Mouse (Mus musculus) CH12.LX (cell line): ENCODE results near the gene Gm9918. TPM values are rescaled to one million over a fixed set of nuclear protein-coding genes. Genes with fewer than 3 reads are reported as not detected.
A peak's percentile ranks its signal among the peaks of the same experiment; 100 is the strongest.

Experiments
- DNase-seq: peaks from one replicate; pipeline ENCODE4 v3.0.0-alpha.2; 2013; ENCODE audit errors: extremely low read depth
- H3K27ac ChIP-seq: 2 replicates; pipeline ENCODE4 v1.5.1; 2012; ENCODE audit warnings: low read depth, mild to moderate bottlenecking, control low read depth, moderate library complexity; ENCODE audit not compliant: insufficient read depth
- H3K27me3 ChIP-seq: replicated peaks from 2 replicates; pipeline ENCODE3; 2012; ENCODE audit warnings: inconsistent platforms
- H3K36me3 ChIP-seq, 2 experiments: replicated peaks in 1 of 2; 2 replicates each; pipeline versions ENCODE3 to v1.6.1; 2012; ENCODE audit warnings: inconsistent platforms in 1 of 2, low read length in 1 of 2, mild to moderate bottlenecking in 1 of 2, mixed read lengths in 1 of 2, moderate library complexity in 1 of 2; ENCODE audit not compliant: control insufficient read depth in 1 of 2, insufficient read depth in 1 of 2
- H3K4me1 ChIP-seq, 2 experiments: 2 replicates each; pipeline ENCODE4 v1.6.1; 2012; ENCODE audit warnings: inconsistent platforms in 1 of 2, moderate library complexity in 1 of 2; ENCODE audit not compliant: insufficient read depth in 2 of 2, control insufficient read depth in 1 of 2
- H3K4me2 ChIP-seq: 2 replicates; pipeline ENCODE4 v1.6.1; 2012; ENCODE audit warnings: low read depth, mild to moderate bottlenecking, control low read depth; ENCODE audit not compliant: poor library complexity, insufficient read depth, severe bottlenecking
- H3K4me3 ChIP-seq, 3 experiments: fragments of 150-350 bp in 1 of 3; sonication (generic) in 1 of 3; replicated peaks in 1 of 3; 2 replicates each; pipeline versions ENCODE3 to v1.5.1; 2011 to 2012; ENCODE audit warnings: low read depth in 2 of 3, low read length in 2 of 3, mild to moderate bottlenecking in 2 of 3, moderate library complexity in 2 of 3, control low read depth in 1 of 3, improper control_type of control experiment in 1 of 3, inconsistent platforms in 1 of 3, mixed read lengths in 1 of 3; ENCODE audit not compliant: poor library complexity in 1 of 3
- H3K79me2 ChIP-seq: replicated peaks from 2 replicates; pipeline ENCODE4 v1.6.1; 2012; ENCODE audit warnings: mild to moderate bottlenecking, moderate library complexity; ENCODE audit not compliant: control insufficient read depth, poor library complexity, insufficient read depth, severe bottlenecking; ENCODE audit errors: extremely low read depth
- H3K9ac ChIP-seq: 2 replicates; pipeline ENCODE4 v1.6.1; 2012; ENCODE audit warnings: low read depth, mild to moderate bottlenecking, control low read depth, moderate library complexity; ENCODE audit not compliant: insufficient read depth
- H3K9me3 ChIP-seq: replicated peaks from 2 replicates; pipeline ENCODE3; 2012; ENCODE audit warnings: low read length, inconsistent platforms, mixed read lengths
- CHD2 ChIP-seq: IDR thresholded peaks from 2 replicates; pipeline ENCODE4 v1.6.1; 2011; ENCODE audit warnings: low read length, improper control_type of control experiment
- IRF4 ChIP-seq: IDR thresholded peaks from 2 replicates; pipeline ENCODE4 v1.6.1; 2014; ENCODE audit warnings: low read depth, mild to moderate bottlenecking, inconsistent platforms, low read length, improper control_type of control experiment
- JUND ChIP-seq: conservative IDR thresholded peaks from 2 replicates; pipeline ENCODE4 v1.6.1; 2011; ENCODE audit warnings: low read depth, low read length, improper control_type of control experiment
- MAX ChIP-seq: IDR thresholded peaks from 2 replicates; pipeline ENCODE4 v1.6.1; 2011; ENCODE audit warnings: low read length, improper control_type of control experiment
- MAZ ChIP-seq: IDR thresholded peaks from 2 replicates; pipeline ENCODE4 v1.6.1; 2012; ENCODE audit warnings: low read depth, mild to moderate bottlenecking, inconsistent platforms, low read length, improper control_type of control experiment, moderate library complexity
- MXI1 ChIP-seq: IDR thresholded peaks from 2 replicates; pipeline ENCODE4 v1.6.1; 2011; ENCODE audit warnings: mild to moderate bottlenecking, low read depth, low read length, improper control_type of control experiment
- MYC ChIP-seq: IDR thresholded peaks from 2 replicates; pipeline ENCODE4 v1.6.1; 2011; ENCODE audit warnings: low read depth, mild to moderate bottlenecking, improper control_type of control experiment, low read length
- NELFE ChIP-seq: IDR thresholded peaks from 2 replicates; pipeline ENCODE4 v1.6.1; 2011; ENCODE audit warnings: low read depth, low read length, improper control_type of control experiment
- NRF1 ChIP-seq: IDR thresholded peaks from 2 replicates; pipeline ENCODE4 v1.6.1; 2014; ENCODE audit warnings: low read depth, mild to moderate bottlenecking, inconsistent platforms, low read length, improper control_type of control experiment, moderate library complexity
- POLR2A ChIP-seq: IDR thresholded peaks from 2 replicates; pipeline ENCODE4 v1.6.1; 2011; ENCODE audit warnings: low read depth, mild to moderate bottlenecking, improper control_type of control experiment, low read length
- SIN3A ChIP-seq: IDR thresholded peaks from 2 replicates; pipeline ENCODE4 v1.6.1; 2012; ENCODE audit warnings: low read length, improper control_type of control experiment, inconsistent platforms
- TBP ChIP-seq: conservative IDR thresholded peaks from 2 replicates; pipeline ENCODE4 v1.6.1; 2011; ENCODE audit warnings: low read depth, low read length, improper control_type of control experiment
- ZKSCAN1 ChIP-seq: IDR thresholded peaks from 2 replicates; pipeline ENCODE4 v1.6.1; 2012; ENCODE audit warnings: low read depth, inconsistent platforms, low read length, improper control_type of control experiment, borderline replicate concordance
- ZNF384 ChIP-seq: IDR thresholded peaks from 2 replicates; pipeline ENCODE4 v1.6.1; 2012; ENCODE audit warnings: low read depth, low read length, improper control_type of control experiment, inconsistent platforms
- dilution Hi-C: fragments of 300-500 bp; cut with MboI; formaldehyde crosslinking; loops from 2 replicates; pipeline ENCODE4 v1.14.3; 2020; ENCODE audit warnings: low sequenced_read_pairs; ENCODE audit not compliant: extremely low pct_unique_long_range_greater_than_20kb, extremely low pct_ligation_motif_present
- in situ Hi-C: fragments of 300-500 bp; cut with MboI; formaldehyde crosslinking; loops from 3 replicates; pipeline ENCODE4 v1.14.3; 2019; ENCODE audit warnings: low sequenced_read_pairs, low pct_ligation_motif_present, low pct_unique_long_range_greater_than_20kb, mixed read lengths
- polyA plus RNA-seq: library from polyadenylated mRNA; unstranded; fragments of >175 nt; gene quantifications from 2 replicates; pipeline ENCODE4 v1.2.1, GENCODE M21; 2012; ENCODE audit warnings: low read depth; ENCODE audit not compliant: insufficient read length
- total RNA-seq, 2 experiments: library from RNA; depleted of rRNA; stranded (reverse); fragments of 300-350 nt in 1 of 2; fragments of >200 nt in 1 of 2; gene quantifications; 2 replicates each; pipeline ENCODE4 v1.2.3; 2012 to 2014

Gene Gm9918
- total and polyA plus RNA-seq, 3 experiments: not detected

DNA sequence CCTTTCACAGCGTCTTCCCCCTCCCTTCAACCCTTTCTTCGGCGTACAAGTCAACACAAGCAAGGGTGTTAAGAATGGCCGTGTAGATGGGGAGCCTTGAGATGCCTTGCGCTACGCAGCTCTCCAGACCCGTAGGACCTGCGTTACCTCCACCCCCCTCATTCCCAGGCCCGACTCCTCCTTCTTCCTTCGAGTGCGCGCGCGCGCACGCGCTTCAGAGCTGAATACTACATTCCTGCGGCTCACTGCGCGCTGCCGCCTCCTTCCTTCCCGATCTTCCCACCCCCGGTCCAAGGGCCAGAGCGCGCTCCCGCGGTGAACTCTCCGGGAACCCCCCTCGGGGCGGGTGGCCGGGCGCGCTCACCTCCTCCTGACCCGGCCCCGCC lies 23.5 kb upstream of the Gm9918 start:
- Histone ChIP-seq H3K9me3 (no peaks in the 10 kb centered on the region), H3K9ac (no peak overlapping the region), H3K36me3 (no peaks in the 10 kb centered on the region), H3K27ac (no peak overlapping the region), H3K4me2 (peak overlapping the region; percentile 79), H3K79me2 (no peaks in the 10 kb centered on the region), H3K4me1 (peaks cover 5 to 27% of the 10 kb centered on the region in 2 experiments; a peak in 2 of 4 replicates), H3K4me3 (peak overlapping the region; percentile 53 to 57 (median 55)), H3K27me3 (peaks cover 72% of the 10 kb centered on the region)
- dilution Hi-C loops (no loop called here), in situ Hi-C loops (no loop called here)
- DNase-seq: peak; percentile 54
- TF ChIP-seq ZKSCAN1: no peak
- TF ChIP-seq NRF1: peak; percentile 80
- TF ChIP-seq MYC: 0 out of 2 replicates have a peak, but pooled peaks have one; percentile 34
- 0 out of 2 replicates have a peak, but pooled peaks have one; percentile 24 for TF ChIP-seq POLR2A

DNA sequence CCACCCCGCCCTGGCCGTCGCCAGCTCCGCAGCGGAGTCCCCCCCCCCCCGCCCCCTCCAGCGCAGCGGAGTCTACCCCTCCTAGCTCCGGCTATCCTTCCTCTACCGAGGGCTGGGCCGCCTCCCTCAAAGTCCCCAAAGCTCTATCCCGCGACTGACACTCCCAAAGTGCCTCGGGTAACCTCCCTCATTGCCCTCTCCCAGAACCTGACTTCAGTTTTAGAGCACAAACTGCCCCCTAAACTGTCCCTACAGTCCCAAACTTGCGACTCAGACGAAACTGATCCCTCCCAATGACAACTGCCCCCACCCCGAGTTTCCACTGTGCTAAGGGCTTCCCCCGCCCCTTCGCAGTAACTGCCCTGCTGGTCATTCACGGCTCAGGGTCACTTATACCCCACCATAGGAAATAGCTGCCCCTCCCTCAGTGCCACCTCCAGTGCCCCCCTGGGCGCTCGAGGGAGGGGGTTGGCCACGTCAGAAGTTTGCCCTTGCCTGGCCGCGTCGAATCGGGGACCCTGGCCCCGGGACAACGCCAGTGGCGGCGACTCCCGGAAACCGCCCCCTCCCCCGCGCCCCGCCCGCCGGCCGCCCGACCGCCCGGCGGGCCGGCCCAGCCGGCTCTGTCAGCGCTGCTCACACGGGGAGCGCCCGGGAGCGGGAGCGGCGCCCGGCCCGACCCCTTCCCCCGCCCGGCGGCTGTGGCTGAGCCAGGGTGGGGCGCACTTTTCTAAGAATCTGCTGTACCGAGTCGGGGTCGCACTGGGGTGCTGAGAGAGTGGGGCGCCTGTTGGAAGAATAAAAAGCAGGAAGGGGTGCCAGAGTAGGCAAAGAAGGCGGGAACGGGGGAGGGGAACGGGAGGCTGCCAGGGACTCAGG lies 22.9 kb upstream of the Gm9918 start:
- DNase-seq: no peak

GRCm38 (mm10) chr15:102248131-102248811 lies 22.1 kb upstream of the Gm9918 start:
- TF ChIP-seq ZNF384 (peak; percentile 31), NELFE (no peak), MXI1 (no peak), JUND (no peak), MAX (no peak)
- Histone ChIP-seq H3K27me3 (peaks cover 80% of the 10 kb centered on the region), H3K9ac (peak overlapping the region; percentile 57), H3K4me2 (peak overlapping the region; percentile 24), H3K4me1 (peaks cover 5 to 26% of the 10 kb centered on the region in 2 experiments; a peak in 2 of 4 replicates), H3K79me2 (no peaks in the 10 kb centered on the region), H3K36me3 (no peaks in the 10 kb centered on the region), H3K9me3 (no peaks in the 10 kb centered on the region), H3K27ac (no peak overlapping the region), H3K4me3 (peak overlapping the region; percentile 16 to 55 (median 53))
- no peak for DNase-seq
- in situ Hi-C loops: no loop called here
- dilution Hi-C loops: no loop called here

More for the DNA sequence above, 22.9 kb upstream of the Gm9918 start:
- peak overlapping the region; percentile 24 for H3K4me2 ChIP-seq
- H3K4me1 ChIP-seq: peaks cover 5 to 27% of the 10 kb centered on the region in 2 experiments; a peak in 2 of 4 replicates
- dilution Hi-C loops: no loop called here
- TF ChIP-seq SIN3A (peak; percentile 34; the same call in 1 of the 2 replicates), MXI1 (0 out of 2 replicates have a peak, but pooled peaks have one; percentile 5), IRF4 (no peak), CHD2 (peak; percentile 19), TBP (no peak), MAZ (peak; percentile 27)
- peak overlapping the region; percentile 53 to 61 (median 55) for H3K4me3 ChIP-seq
- no peaks in the 10 kb centered on the region for H3K36me3 ChIP-seq
- H3K9ac ChIP-seq: peak overlapping the region; percentile 57
- H3K27me3 ChIP-seq: peaks cover 77% of the 10 kb centered on the region
- H3K27ac ChIP-seq: no peak overlapping the region; the same call in 1 of the 2 replicates
- in situ Hi-C loops: no loop called here
- H3K79me2 ChIP-seq: no peaks in the 10 kb centered on the region
- H3K9me3 ChIP-seq: no peaks in the 10 kb centered on the region
